Mouse (Mus musculus): ENCODE results near the gene Rnft1.

Gene Rnft1

GRCm38 (mm10) chr11:86484101-86484868 lies at the start of gene Rnft1:
TSS of gene Rnft1 (plus strand) at chr11:86484657.
- DNase-seq = peak; percentile 98

GRCm38 (mm10) chr11:86436843-86437242 lies 47.6 kb upstream of the Rnft1 start:
- DNase-seq = peak; percentile 10

DNA sequence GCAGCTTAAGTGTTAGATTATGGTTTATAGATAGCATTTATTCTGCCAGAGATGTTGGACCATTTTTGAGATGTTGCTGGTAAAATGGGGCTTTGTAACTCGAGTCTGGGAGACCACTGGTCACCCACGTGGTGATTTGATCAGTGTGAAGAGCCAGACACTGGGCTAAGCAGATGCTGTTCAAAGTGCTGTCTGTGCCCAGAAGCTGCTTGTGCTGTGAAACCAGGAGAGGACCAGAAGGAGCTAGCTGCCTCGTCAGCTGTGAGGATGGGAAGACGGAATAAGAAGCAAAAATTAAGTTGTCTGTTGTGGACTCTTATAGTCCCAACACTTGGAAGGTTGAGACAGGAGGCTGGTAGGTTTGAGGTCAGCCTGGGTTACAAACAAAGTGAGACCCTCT lies 46.2 kb upstream of the Rnft1 start:
- DNase-seq = peak; percentile 6

DNA sequence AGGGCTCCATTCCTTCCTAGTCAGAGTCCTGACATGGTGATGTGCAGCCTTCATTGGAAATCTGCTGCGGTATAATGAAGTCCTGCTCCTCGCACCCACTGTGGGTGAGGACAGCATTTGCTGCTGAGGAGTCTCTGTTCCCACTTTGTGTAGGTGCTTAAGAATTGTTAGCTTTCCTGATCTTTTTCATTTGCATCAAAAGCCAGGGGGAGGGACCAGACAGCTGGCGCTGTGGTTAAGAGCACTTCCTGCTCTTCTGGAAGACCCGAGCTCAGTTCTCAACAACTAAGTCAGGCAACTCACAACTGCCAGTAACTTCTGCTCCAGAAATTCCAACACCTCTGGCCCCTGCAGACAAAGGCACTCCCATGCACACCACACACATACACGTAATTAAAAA lies 43.7 kb upstream of the Rnft1 start:
- DNase-seq = no peak

- no peak for DNase-seq
Observed at GRCm38 (mm10) chr11:86453991-86454390, 30.5 kb upstream of the Rnft1 start.

DNA sequence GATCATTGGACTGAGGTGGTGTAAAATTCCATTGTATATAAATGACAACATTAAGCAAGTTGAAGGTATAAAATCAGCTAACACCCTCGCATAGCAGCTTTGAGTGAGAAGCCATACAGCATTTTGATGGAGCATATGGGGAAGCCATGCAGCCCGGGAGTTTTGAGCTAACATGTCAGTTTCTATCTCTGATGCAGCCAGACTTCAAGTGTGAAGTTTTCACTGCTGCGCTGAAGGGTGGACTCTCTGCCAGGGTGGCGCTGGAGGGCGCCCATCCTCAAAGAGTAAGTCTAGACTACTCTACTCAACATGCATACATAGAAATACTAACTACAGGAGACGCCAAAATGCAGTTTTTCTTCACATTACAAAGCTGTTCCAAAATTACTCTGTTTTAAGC lies 26.9 kb upstream of the Rnft1 start:
- no peak for DNase-seq

- DNase-seq = no peak
Observed at GRCm38 (mm10) chr11:86458866-86459265, 25.6 kb upstream of the Rnft1 start.

DNA sequence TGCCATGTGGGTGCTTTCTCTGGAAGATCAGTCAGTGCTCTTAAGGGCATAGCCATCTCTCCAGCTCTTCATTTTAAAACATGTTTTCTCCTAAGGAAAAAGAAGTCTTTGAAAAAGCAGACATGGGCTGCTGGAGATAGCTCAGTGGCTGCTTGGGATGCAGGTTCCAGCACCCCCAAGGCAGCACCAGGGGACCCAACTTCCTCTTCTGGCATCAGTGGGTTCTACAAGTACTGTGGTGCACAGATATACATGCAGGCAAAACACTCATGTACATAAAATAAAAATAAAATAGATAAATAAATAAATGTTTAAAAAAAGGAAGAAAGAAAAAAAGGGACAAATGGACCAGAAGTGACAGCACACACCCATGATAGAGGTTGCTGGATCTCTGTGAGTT lies 21.9 kb upstream of the Rnft1 start:
- no peak for DNase-seq

GRCm38 (mm10) chr11:86464275-86464674 lies 20.2 kb upstream of the Rnft1 start:
- DNase-seq = peak; percentile 58

- DNase-seq = no peak
Observed at GRCm38 (mm10) chr11:86468345-86468744, 16.1 kb upstream of the Rnft1 start.

- DNase-seq = no peak
Observed at GRCm38 (mm10) chr11:86468971-86469370, 15.5 kb upstream of the Rnft1 start.

- no peak for DNase-seq
Observed at GRCm38 (mm10) chr11:86471785-86472184, 12.7 kb upstream of the Rnft1 start.

- peak; percentile 65 for DNase-seq
Observed at GRCm38 (mm10) chr11:86472771-86473171, 11.7 kb upstream of the Rnft1 start.

- no peak for DNase-seq
Observed at GRCm38 (mm10) chr11:86473576-86473975, 10.9 kb upstream of the Rnft1 start.

GRCm38 (mm10) chr11:86484910-86485510 lies 553 bp downstream of the Rnft1 start:
- DNase-seq = peak; percentile 46

GRCm38 (mm10) chr11:86490782-86491181 lies 6.3 kb downstream of the Rnft1 start:
- no peak for DNase-seq

GRCm38 (mm10) chr11:86497356-86497755 lies 12.9 kb downstream of the Rnft1 start:
- DNase-seq = no peak

DNA sequence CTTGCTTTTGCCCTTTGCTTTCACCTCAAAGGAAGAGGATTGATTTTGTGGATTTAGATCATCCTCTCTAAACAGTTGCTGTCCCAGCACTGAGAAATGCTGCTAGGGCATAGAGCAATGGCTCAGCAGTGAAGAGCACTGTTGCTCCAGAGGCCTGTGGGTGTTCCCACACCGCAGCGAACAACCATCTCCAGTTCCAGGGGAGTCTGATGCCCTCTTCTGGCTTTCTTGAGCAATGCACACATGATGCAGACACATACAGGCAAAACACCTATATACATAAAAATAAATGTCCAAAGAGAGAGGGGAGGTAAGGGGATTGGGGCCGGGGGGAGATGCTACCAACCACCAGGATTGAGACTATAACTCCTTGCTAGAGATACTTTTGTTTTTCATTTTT lies 13.5 kb downstream of the Rnft1 start:
- no peak for DNase-seq

DNA sequence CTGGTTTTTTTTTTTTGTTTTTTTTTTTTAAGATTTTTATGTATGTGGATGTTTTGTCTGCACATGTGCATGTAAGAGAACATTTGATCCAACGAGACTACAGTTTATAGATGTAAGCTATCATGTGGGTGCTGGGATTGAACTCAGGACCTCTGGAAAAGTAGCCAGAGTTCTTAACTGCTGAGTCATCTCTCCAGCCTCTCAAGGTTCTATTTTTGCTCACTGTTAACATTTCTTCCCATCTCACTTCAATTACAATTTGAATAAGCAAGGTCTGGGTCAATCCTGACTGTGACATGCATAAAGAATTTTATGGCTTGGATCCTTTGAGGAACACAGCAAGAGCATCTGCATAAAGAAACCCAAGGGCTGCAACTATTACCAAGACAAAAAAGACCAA lies 16.3 kb downstream of the Rnft1 start:
- DNase-seq = no peak

GRCm38 (mm10) chr11:86503121-86503520 lies 18.7 kb downstream of the Rnft1 start:
- DNase-seq = no peak

DNA sequence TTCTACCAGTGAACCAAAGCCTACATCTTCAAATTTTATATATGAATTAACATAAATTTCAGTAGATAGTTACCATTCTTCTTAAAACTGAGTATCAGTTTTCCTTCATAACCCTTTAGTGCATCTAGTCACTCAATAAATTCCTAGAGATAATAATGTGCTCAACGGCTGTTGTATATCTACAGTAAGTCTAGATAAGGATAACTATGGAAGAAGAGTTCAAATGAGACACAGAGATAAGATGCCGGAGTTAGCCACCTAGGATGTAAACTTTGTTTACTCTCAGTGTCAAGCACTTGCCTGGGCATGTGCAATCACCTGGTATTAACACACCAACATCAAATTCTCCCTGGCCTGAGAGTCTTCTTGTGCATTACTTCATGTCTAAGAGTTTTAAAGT lies 22.9 kb downstream of the Rnft1 start:
- no peak for DNase-seq

GRCm38 (mm10) chr11:86507991-86508390 lies 23.5 kb downstream of the Rnft1 start:
- DNase-seq = no peak

DNA sequence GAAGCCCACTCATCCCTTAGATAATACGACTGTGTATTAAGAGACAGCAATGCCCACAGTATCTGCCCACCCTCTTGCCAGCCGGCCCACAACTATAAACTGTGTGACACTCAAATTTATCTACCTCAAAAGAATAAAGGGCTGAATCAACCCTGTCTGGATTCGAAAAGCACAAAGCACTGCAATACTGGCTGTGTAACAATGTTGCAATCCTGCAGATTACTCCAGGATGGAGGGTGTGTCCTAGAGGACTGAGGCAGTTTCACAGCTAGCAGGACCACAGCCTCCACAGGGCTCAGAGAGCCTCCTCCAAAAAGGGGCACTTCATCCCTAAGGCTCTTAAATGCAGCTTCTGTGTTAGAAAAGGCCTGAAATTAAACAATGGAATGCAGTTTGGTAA lies 32.2 kb downstream of the Rnft1 start:
- DNase-seq = no peak

DNA sequence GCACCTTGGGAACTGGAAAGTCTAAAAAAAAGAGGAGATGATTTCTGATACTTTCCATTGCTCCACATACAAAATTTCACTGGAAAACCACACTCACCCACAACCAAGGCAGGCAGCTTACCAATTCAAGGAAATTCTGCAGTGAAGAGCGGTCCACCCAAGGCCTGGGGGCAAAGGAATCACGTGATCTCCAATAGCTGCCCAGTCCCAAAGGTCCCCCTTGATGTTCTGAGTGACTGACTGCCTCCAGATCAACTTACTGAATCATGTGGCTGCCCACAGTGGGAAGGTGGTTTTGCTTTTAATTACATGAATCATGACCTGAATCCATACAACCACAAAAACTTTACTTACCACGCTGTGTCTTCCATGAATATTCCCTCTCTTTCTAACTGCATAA lies 32.8 kb downstream of the Rnft1 start:
- DNase-seq = no peak

GRCm38 (mm10) chr11:86519751-86520150 lies 35.3 kb downstream of the Rnft1 start:
- DNase-seq = no peak

Data from right cerebral cortex, adult 18-20 months (tissue).